Mouse (Mus musculus): ENCODE measurements around the gene Polr1a. TPM values are rescaled to one million over a fixed set of nuclear protein-coding genes. Genes with fewer than 3 reads are reported as not detected.

Polr1a gene
- polyA plus RNA-seq, 1 experiment from 2014 or later = 41.6 TPM

DNA sequence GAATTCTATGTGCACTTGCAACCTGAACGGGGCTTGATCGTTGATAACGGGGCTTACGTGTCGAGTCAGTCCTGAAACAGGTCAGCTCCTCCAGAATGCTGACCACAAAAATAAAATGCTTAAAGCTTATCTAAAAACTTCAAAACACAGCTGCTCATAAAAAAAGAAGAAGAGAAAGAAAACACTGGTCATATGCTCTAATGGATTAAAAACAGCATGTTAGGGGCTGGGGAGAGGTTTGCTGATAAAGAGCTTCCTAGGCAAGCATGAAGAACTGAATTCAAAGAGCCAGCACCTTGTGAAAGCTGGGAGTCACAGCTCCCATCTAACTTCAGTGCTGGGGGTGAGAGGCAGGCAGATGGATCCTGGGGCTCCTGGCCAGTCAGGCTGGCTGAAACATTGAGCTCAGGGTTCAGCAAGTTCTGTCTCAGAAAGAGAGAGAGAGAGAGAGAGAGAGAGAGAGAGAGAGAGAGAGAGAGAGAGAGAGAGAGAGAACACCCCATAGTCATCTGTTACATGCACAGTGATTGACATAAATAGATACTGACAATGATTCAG lies 92.4 kb downstream of the Polr1a start:
- Histone ChIP-seq H3K4me1 (replicated peaks) (no peaks in the 10 kb centered on the region), H3K9ac (replicated peaks) (no peak overlapping the region), H3K9me3 (peaks cover 5% of the 10 kb centered on the region), H3K27me3 (no peaks in the 10 kb centered on the region), H3K27ac (no peak overlapping the region), H3K4me2 (no peak overlapping the region), H3K4me3 (replicated peaks) (no peak overlapping the region), H3K36me3 (no peaks in the 10 kb centered on the region)
- WGBS = 88% methylated on average over 5 of the region's 5 CpGs
- ATAC-seq (ENCODE audit: insufficient number of reproducible peaks, insufficient read depth, low FRiP score, low TSS enrichment, low read depth) = no peak

DNA sequence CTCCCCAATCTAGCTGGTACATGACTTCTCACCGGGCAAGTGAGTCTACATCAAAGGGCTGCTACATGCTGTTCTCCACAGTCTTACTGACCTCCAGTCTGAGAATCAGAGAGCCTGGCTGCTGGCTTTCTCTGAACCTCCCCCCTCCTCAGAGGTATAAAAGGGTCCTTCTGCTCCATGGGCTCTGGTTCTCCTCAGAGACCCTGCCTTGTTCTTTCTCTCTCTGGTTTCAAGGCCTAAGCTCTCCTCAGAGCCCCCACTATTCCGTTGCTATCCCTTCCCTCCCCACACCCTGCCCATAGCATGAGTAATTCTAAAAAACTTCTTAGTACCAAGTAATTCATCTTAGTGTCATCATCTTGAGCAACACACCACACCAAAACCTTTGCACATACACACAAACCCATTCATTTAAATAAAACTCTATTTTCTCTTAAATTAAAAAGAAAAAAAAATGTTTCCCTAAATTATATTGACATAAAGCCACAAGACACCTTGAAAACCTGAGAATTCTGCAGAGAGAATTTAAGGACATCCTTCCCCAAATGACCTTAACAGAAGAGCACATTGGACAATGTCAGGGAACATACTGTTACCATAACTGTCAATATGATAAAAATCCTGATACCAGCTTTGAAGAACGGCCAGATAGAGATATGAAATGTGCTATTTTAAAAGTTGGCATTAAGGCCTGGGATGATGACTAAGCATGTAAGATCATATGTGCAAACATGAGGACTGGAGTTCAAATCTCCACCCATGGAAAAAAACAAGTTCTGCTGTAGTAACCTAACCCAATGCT lies 98.8 kb downstream of the Polr1a start:
- no peak for ATAC-seq (ENCODE audit: insufficient number of reproducible peaks, insufficient read depth, low FRiP score, low TSS enrichment, low read depth)
- no peak overlapping the region for H3K9ac ChIP-seq (replicated peaks)
- H3K36me3 ChIP-seq = no peaks in the 10 kb centered on the region
- no peaks in the 10 kb centered on the region for H3K9me3 ChIP-seq
- H3K4me1 ChIP-seq (replicated peaks) = no peaks in the 10 kb centered on the region
- no peak overlapping the region for H3K4me3 ChIP-seq (replicated peaks)
- no peaks in the 10 kb centered on the region for H3K27me3 ChIP-seq
- H3K4me2 ChIP-seq = no peak overlapping the region
- WGBS = 74% methylated on average over 3 of the region's 3 CpGs
- no peak overlapping the region for H3K27ac ChIP-seq

GRCm38 (mm10) chr6:72008213-72008655 lies 99.4 kb downstream of the Polr1a start:
- no peak for ATAC-seq (ENCODE audit: insufficient number of reproducible peaks, insufficient read depth, low FRiP score, low TSS enrichment, low read depth)
- H3K4me1 ChIP-seq (replicated peaks) = no peaks in the 10 kb centered on the region
- 90% methylated on average over 4 of the region's 4 CpGs for WGBS

GRCm38 (mm10) chr6:72009454-72009853 lies 100.6 kb downstream of the Polr1a start:
- ATAC-seq (ENCODE audit: insufficient number of reproducible peaks, insufficient read depth, low FRiP score, low TSS enrichment, low read depth) = no peak
- Histone ChIP-seq H3K27me3 (no peaks in the 10 kb centered on the region), H3K4me3 (replicated peaks) (no peak overlapping the region), H3K27ac (no peak overlapping the region), H3K4me2 (no peak overlapping the region), H3K36me3 (no peaks in the 10 kb centered on the region), H3K9me3 (no peaks in the 10 kb centered on the region), H3K4me1 (replicated peaks) (no peaks in the 10 kb centered on the region), H3K9ac (replicated peaks) (no peak overlapping the region)
- 74% methylated on average over 1 of the region's 1 CpGs for WGBS

More at GRCm38 (mm10) chr6:72008213-72008655, 99.4 kb downstream of the Polr1a start:
- H3K4me3 ChIP-seq (replicated peaks) = no peak overlapping the region
- no peak overlapping the region for H3K4me2 ChIP-seq
- no peaks in the 10 kb centered on the region for H3K36me3 ChIP-seq
- H3K9me3 ChIP-seq = no peaks in the 10 kb centered on the region
- H3K9ac ChIP-seq (replicated peaks) = no peak overlapping the region
- H3K27ac ChIP-seq = no peak overlapping the region
- no peaks in the 10 kb centered on the region for H3K27me3 ChIP-seq

DNA sequence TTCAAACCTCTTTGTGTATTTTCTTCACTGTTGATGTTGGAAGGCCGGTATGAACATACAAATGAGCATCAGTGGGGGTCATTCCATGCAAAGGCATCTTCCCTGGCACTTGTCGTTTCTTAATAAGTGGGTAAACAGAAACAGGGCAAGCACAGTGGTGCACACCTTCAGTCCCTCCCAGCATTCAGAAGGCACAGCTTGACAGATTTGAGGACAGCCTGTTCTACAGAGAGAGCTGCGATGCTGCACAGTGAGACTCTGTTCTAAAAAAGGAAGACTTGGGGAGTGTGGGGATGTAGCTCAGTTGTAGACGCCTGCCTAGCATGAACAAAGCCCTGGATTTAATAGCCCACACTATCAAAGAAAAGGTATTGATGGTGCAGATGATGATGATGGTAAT lies 105.2 kb downstream of the Polr1a start:
- H3K4me1 ChIP-seq (replicated peaks) = no peaks in the 10 kb centered on the region
- no peak overlapping the region for H3K4me3 ChIP-seq (replicated peaks)
- H3K4me2 ChIP-seq = no peak overlapping the region
- ATAC-seq (ENCODE audit: insufficient number of reproducible peaks, insufficient read depth, low FRiP score, low TSS enrichment, low read depth) = no peak
- no peaks in the 10 kb centered on the region for H3K27me3 ChIP-seq
- H3K36me3 ChIP-seq = no peaks in the 10 kb centered on the region
- H3K9me3 ChIP-seq = no peaks in the 10 kb centered on the region
- WGBS = 77% methylated on average over 4 of the region's 4 CpGs
- no peak overlapping the region for H3K27ac ChIP-seq
- no peak overlapping the region for H3K9ac ChIP-seq (replicated peaks)

DNA sequence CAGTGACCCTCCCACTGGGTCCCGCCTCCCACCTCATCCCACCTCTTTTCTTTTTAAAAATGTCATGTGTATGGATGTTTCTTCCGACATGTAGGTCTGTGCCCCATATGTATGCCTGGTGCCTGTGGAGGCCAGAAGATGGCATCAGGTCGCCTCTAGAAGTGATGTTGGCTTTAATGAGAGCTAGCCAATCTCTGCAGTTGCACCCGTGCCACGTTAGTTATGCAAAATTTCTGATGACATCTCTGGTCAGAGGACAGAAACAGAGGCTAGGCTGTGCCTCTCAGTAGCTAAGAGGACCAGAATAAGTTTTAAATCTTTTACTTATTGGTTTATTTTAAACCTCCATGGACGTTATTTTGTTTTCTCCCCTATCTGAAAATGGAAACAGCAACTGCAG lies 109.2 kb downstream of the Polr1a start:
- 81% methylated on average over 6 of the region's 6 CpGs for WGBS
- no peak for ATAC-seq (ENCODE audit: insufficient number of reproducible peaks, insufficient read depth, low FRiP score, low TSS enrichment, low read depth)
- H3K9ac ChIP-seq (replicated peaks) = no peak overlapping the region
- no peaks in the 10 kb centered on the region for H3K27me3 ChIP-seq
- no peaks in the 10 kb centered on the region for H3K4me1 ChIP-seq (replicated peaks)
- no peak overlapping the region for H3K4me3 ChIP-seq (replicated peaks)
- H3K36me3 ChIP-seq = no peaks in the 10 kb centered on the region
- H3K4me2 ChIP-seq = no peak overlapping the region
- H3K9me3 ChIP-seq = no peaks in the 10 kb centered on the region
- no peak overlapping the region for H3K27ac ChIP-seq

DNA sequence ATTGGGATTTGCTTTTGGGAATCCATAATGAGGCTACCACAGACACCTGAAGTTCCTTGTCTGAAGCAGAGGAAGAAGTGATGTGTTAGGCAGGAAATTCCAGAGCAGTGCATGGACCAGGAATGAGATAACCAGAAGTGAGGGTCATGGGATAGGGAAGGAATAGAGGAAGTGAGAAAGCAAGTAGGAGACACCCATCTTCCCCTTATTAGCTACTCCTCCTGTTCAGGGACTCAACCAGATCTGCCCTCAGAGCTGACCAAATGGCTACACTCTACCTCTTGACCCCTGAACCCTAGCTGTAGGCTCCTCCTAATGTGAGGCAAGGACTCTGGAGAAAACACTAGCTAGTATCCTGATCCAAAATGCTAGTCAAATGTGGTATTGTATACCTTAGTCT lies 116.6 kb downstream of the Polr1a start:
- Histone ChIP-seq H3K36me3 (no peaks in the 10 kb centered on the region), H3K9me3 (no peaks in the 10 kb centered on the region), H3K9ac (replicated peaks) (no peak overlapping the region), H3K4me3 (replicated peaks) (no peak overlapping the region), H3K4me1 (replicated peaks) (no peaks in the 10 kb centered on the region), H3K4me2 (no peak overlapping the region), H3K27ac (no peak overlapping the region), H3K27me3 (no peaks in the 10 kb centered on the region)
- ATAC-seq (ENCODE audit: insufficient number of reproducible peaks, insufficient read depth, low FRiP score, low TSS enrichment, low read depth) = no peak

DNA sequence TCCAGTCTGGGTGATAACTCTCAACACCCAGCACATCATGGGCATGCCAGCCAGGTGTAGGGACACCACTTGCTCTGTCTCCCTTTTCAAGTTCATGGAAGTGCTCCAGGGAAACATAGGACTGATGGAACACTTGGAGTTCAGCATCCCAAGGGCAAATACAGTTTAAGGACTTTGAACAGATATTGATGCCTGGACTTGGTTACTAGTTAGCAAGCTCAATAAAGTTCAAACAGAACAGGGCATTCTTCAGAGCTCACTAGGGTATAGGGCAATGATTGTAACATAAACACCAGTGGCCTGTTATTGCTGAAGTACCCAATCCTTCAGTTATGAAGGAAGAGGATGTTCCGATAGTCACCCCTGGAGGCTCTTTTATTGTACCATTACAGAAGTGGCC lies 119.2 kb downstream of the Polr1a start:
- no peak overlapping the region for H3K4me3 ChIP-seq (replicated peaks)
- H3K4me1 ChIP-seq (replicated peaks) = no peaks in the 10 kb centered on the region
- no peak overlapping the region for H3K9ac ChIP-seq (replicated peaks)
- no peak for ATAC-seq (ENCODE audit: insufficient number of reproducible peaks, insufficient read depth, low FRiP score, low TSS enrichment, low read depth)
- no peak overlapping the region for H3K27ac ChIP-seq
- H3K4me2 ChIP-seq = no peak overlapping the region
- H3K27me3 ChIP-seq = no peaks in the 10 kb centered on the region
- no peaks in the 10 kb centered on the region for H3K9me3 ChIP-seq
- no peaks in the 10 kb centered on the region for H3K36me3 ChIP-seq
- WGBS = 64% methylated on average over 1 of the region's 1 CpGs

GRCm38 (mm10) chr6:72029674-72030073 lies 120.8 kb downstream of the Polr1a start:
- WGBS = 75% methylated on average over 6 of the region's 6 CpGs
- no peak overlapping the region for H3K4me2 ChIP-seq
- H3K9me3 ChIP-seq = no peaks in the 10 kb centered on the region
- ATAC-seq (ENCODE audit: insufficient number of reproducible peaks, insufficient read depth, low FRiP score, low TSS enrichment, low read depth) = no peak
- H3K4me3 ChIP-seq (replicated peaks) = no peak overlapping the region
- no peak overlapping the region for H3K27ac ChIP-seq
- H3K27me3 ChIP-seq = no peaks in the 10 kb centered on the region
- no peak overlapping the region for H3K9ac ChIP-seq (replicated peaks)
- H3K4me1 ChIP-seq (replicated peaks) = no peaks in the 10 kb centered on the region
- no peaks in the 10 kb centered on the region for H3K36me3 ChIP-seq

Other genes with a start within 250 kb of the Polr1a start
- 9.8 TPM in 2 replicates for gene Reep1, start 201.5 kb upstream of the Polr1a start, polyA plus RNA-seq (2016; fragmentation: Nextera tagmentation; extraction: Ambion mirVana)
- 58.0 and 62.6 TPM in 2 replicates for gene Mrpl35, start 82.1 kb upstream of the Polr1a start, polyA plus RNA-seq (2016; fragmentation: Nextera tagmentation; extraction: Ambion mirVana)
- gene Immt, start 77.7 kb upstream of the Polr1a start, polyA plus RNA-seq (2016; fragmentation: Nextera tagmentation; extraction: Ambion mirVana) = 178 and 189 TPM in 2 replicates
- 126 and 131 TPM in 2 replicates for gene Ptcd3, start 303 bp upstream of the Polr1a start, polyA plus RNA-seq (2016; fragmentation: Nextera tagmentation; extraction: Ambion mirVana)
- 29.6 and 32.3 TPM in 2 replicates for gene St3gal5, start 188.5 kb downstream of the Polr1a start, polyA plus RNA-seq (2016; fragmentation: Nextera tagmentation; extraction: Ambion mirVana)

Data from limb, embryonic 12.5 days (tissue).